Mouse (Mus musculus) CH12.LX (cell line): ENCODE measurements at regions not wholly inside any gene's neighbourhood (a gene's known extent, or its start where the extent isn't known, plus 50 kb on each side); places are given as distances from the start of the nearest gene placed in this dataset.

Experiments
- CTCF ChIP-seq, 2 experiments: IDR thresholded peaks in 1 of 2; conservative IDR thresholded peaks in 1 of 2; 2 replicates each; pipeline ENCODE4 v1.5.1; 2011 to 2012; ENCODE audit warnings: low read depth in 2 of 2, low read length in 2 of 2, improper control_type of control experiment in 1 of 2, inconsistent platforms in 1 of 2, mild to moderate bottlenecking in 1 of 2, moderate library complexity in 1 of 2
- E2F4 ChIP-seq: IDR thresholded peaks from 2 replicates; pipeline ENCODE4 v1.6.1; 2011; ENCODE audit warnings: low read depth, low read length, improper control_type of control experiment; ENCODE audit not compliant: insufficient replicate concordance
- ELF1 ChIP-seq: IDR thresholded peaks from 2 replicates; pipeline ENCODE4 v1.6.1; 2014; ENCODE audit warnings: low read depth, mild to moderate bottlenecking, inconsistent platforms, low read length, improper control_type of control experiment
- EP300 ChIP-seq: IDR thresholded peaks from 2 replicates; pipeline ENCODE4 v1.6.1; 2011; ENCODE audit warnings: low read length, improper control_type of control experiment
- ETS1 ChIP-seq: conservative IDR thresholded peaks from 2 replicates; pipeline ENCODE4 v1.6.1; 2012; ENCODE audit warnings: low read depth, mild to moderate bottlenecking, inconsistent platforms, low read length, improper control_type of control experiment, moderate library complexity
- NRF1 ChIP-seq: IDR thresholded peaks from 2 replicates; pipeline ENCODE4 v1.6.1; 2014; ENCODE audit warnings: low read depth, mild to moderate bottlenecking, inconsistent platforms, low read length, improper control_type of control experiment, moderate library complexity
- POLR2A ChIP-seq: IDR thresholded peaks from 2 replicates; pipeline ENCODE4 v1.6.1; 2011; ENCODE audit warnings: low read depth, mild to moderate bottlenecking, improper control_type of control experiment, low read length
- RAD21 ChIP-seq: IDR thresholded peaks from 2 replicates; pipeline ENCODE4 v1.6.1; 2011; ENCODE audit warnings: low read depth, mild to moderate bottlenecking, low read length, improper control_type of control experiment, moderate library complexity
- ZKSCAN1 ChIP-seq: IDR thresholded peaks from 2 replicates; pipeline ENCODE4 v1.6.1; 2012; ENCODE audit warnings: low read depth, inconsistent platforms, low read length, improper control_type of control experiment, borderline replicate concordance

DNA sequence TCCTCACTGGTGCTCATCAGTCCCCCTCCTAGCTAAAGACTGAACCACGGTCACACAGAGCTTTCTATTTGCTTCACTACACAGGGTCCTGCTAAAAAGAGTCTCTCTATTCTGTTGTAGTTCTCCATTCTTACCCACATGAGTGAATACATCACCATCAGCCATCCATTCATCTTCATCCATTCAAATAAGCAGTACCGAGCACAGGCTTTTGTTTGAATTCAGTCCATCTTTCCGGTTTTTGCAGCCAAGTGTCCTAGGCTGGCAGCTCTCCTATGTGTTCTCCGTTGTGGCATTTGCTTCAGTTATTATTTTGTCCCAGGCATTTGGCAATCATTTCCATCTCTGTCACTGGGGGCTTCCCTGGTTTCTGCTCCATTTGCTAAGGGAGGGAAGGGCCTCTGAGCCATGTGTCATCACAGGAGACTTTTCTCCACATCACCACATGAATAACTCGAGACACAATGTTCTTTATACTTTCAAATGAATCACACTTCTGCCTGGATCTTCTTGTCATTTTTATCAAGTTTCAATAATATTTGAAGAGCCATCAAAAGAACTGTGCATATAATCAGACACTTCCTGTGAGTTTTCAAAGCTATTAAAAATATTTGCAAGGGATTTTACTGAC is 366.1 kb downstream of the Dnajb9 start:
- TF ChIP-seq ELF1 (no peak), EP300 (no peak), ZKSCAN1 (no peak), CTCF (conservative IDR thresholded peaks at IDR 0.05 in 1 of 2, IDR thresholded peaks at IDR 0.05 in 1 of 2; ENCODE audit: low read depth in 2 of 2, low read length in 2 of 2) (no peak), ETS1 (no peak), RAD21 (no peak), E2F4 (no peak), NRF1 (no peak), POLR2A (no peak)
